Mouse (Mus musculus): ENCODE measurements around the gene Flt3.

Flt3 gene

DNA sequence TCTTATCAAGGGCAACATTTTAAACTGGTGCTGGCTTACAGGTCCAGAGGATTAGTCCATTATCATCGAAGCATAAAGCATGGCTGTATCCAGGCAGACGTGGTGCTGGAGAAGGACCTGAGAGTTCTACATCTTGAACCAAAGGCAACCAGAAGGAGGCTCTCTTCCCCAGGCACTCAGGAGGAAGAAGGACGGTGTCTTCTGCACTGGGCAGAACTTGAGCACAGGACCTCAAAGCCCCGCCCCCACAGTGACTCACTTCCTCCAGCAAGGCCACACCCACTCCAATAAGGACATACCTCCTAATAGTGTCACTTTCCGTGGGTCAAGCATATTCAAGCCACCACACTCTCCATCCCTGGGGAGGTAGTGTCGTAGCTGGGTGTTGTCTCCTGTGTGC, 10.3 kb upstream of the Flt3 start:
- DNase-seq (ENCODE audit: low read depth, low spot score) = no peak

DNA sequence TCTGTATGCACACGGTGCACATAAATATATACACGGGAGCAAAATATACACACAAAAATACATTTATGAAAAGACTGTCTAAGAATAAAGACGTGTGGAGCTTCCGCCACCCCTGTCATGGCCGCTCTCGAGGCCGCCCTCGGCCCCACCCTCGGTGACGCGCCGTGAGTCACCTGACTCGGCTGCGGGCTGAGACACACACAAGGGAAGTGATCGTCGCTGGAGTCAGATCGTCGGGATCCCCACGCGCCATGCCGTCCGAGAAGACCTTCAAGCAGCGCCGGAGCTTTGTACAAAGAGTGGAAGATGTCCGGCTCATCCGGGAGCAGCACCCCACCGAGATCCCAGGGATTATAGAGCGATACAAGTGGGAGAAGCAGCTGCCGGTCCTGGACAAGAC, 8.4 kb upstream of the Flt3 start:
- DNase-seq (ENCODE audit: low read depth, low spot score) = no peak

DNA sequence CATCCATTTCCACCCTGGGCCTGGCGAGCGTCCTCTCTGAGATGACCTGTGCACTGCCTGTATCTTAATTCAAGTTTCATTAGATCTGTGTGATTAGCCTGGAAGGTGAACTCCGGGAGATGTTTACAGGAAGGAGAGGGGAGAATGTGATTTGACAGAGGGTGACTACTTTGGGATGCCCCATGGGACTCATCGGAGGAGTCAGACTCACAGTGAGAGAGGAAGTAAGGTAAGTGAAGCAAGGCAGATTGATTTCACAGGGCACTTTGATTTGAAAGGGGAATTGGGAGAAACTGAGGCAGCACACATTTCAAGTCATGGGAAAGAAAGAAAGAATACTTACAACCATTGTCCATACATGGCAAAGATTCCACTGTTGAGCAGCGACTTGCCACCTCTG, 5.8 kb upstream of the Flt3 start:
- no peak for DNase-seq (ENCODE audit: low read depth, low spot score)

DNA sequence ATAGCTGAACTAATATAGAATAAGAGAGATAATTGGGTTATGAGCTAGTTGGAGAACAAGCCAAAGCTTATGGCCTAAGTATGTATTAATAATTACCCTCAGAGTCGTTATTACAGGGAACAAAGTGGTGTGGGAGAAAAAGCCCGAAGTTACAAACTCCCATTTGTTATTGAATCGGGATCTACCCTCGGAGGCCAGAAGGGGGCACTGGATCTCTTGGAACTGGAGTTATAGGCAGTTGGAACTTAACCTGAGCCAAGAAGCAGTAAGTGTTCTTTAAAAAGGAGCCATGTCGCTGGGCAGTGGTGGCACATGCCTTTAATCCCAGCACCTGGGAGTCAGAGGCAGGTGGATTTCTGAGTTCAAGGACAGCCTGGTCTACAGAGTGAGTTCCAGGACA, 2.2 kb upstream of the Flt3 start:
- DNase-seq (ENCODE audit: low read depth, low spot score) = peak; percentile 19

DNA sequence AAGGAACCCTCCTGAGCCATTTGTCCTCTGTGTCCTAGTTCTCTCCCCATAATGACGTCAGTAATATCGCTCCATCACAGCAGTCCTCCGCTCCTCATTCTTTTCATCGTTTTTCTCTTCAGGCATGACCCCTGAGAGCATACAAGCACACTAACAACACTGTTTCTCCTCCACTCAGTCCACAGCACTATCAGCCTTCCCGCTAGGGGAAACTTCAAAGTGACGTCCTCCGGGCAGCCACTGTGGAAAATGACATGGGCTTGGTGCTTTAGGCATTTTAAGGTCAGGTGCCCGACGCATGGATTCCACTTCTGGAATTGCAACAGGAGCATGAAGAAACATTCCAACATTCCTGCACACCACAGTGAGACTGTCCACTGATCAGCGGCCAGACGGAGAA, 735 bp upstream of the Flt3 start:
- no peak for DNase-seq (ENCODE audit: low read depth, low spot score)

DNA sequence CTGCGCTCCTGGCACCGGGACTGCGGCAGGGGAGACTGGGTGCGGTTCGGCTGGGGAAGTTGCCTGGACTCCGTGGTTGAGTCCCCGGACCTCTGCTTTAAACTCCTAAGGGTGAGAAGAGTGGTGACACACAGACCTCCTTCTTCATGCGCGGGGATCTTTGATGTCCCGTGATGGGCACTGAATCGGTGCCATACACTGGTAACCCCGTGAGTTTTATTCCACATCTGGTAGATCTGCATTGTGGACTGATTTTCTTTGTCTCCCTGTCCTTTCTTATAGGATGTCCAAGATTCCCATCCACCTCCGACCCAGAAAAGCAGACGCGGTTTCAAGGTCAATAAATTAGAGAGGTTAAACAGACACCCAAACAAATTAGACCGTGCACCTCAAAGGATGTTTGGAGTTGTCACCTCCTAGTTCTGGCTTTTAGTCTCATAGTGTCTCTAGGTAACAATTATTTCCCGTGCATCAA, 253 bp upstream of the Flt3 start:
- DNase-seq (ENCODE audit: low read depth, low spot score) = no peak

DNA sequence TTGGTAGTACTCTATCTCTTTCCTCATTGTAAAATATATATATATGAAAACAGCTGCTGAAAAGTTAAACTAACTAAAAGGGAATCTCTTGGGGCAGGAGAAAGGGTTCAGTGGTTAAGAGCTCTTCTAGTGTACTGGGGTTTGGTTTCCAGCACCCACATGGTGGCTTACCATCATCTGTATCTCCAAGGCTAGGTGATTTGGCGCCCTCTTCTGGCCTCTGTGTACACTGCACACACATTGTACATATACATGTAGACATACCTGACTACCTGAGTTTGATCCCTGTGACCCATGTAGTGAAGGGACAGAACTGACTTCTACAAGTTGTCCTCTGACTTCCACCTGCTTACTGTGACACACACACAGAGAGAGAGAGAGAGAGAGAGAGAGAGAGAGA, 5.2 kb downstream of the Flt3 start:
- no peak for DNase-seq (ENCODE audit: low read depth, low spot score)

DNA sequence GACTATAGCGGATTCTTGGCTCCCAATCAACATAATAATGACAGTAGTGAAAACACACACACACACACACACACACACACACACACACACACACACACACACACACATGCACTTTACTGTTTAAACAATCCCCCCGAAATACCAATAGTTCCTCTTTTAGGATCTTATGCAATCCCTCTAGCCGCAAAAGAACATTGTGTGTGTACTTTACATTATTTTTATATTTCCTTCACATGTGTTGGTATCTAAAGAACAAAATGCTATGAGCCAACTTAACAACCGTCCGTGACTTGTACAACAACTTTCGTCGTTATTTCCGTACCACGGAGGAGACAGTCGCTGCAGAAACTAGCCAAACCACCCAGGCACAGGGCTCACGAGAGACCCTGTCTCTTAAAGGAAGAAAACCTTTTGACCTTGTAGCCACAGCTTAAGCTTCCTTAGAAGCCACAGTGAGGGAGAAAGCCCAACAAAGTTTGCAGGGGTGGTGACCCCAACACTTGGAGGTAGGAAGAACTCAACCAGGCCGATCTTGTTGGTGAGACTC, 7.5 kb downstream of the Flt3 start:
- DNase-seq (ENCODE audit: low read depth, low spot score) = no peak

DNA sequence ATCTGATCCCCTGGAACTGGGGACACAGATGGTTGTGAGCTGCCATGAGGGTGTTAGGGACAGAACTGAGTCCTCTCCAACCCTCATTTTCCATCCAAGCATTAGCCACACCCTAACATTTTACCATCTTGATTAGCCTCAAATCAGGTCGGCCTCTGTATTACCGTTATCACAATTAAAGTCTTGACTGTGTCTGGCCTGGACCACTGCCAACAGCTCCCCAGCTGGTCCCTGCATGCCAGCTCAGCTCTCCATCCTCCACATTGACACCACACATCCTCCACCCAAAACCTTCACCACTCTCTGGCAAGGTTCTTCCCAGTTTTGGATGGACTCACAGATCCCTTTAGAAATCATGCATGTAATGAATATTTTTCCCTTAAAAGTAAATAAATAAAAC, 9.5 kb downstream of the Flt3 start:
- DNase-seq (ENCODE audit: low read depth, low spot score) = no peak

DNA sequence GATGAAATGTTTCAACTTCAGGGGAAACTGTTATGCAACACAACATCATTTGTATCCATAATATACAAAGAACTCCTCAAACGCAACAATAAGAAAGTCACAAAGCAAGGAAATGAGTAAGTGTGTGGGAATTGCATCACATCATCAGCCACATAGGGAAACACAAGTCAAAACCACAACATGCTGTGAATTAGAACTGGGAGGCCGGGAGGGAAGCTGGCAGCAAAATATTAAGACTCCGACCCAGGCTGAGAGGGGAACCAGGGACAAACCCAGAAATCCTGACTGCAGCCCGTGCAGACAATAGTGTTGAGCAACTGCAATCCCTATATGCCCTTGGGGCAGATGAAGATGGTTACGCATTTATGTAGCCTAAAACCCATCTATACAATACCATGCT, 11.2 kb downstream of the Flt3 start:
- no peak for DNase-seq (ENCODE audit: low read depth, low spot score)

DNA sequence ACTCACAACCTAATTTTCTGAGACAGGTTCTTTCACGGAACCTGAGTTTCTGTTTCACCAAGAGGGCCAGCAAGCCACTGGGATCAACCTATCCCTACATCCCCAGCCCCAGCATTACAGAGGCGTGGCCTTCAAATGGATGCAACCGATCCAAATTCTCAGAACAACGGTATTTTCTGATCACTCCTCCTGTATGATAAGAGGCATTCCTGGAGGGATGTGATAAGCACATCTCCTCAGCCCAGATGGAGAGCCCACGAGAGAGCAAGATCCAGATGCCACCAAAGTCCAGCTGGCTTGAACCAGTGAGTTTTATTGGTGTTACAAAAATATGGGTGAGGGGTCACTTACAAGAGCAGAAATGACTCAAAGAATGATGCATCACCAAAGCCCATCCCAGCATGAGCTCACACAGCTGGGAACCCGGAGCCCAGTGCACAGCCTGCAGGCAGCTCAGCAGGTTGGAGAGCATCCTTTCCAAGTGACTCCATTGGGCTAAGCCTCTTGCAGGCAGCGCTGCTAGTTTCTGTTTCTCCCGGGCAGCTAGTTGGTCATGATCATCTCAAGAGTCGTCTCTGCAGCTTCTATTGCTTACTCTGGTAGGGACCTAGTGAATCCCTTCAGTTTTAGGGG, 11.8 kb downstream of the Flt3 start:
- DNase-seq (ENCODE audit: low read depth, low spot score) = no peak

DNA sequence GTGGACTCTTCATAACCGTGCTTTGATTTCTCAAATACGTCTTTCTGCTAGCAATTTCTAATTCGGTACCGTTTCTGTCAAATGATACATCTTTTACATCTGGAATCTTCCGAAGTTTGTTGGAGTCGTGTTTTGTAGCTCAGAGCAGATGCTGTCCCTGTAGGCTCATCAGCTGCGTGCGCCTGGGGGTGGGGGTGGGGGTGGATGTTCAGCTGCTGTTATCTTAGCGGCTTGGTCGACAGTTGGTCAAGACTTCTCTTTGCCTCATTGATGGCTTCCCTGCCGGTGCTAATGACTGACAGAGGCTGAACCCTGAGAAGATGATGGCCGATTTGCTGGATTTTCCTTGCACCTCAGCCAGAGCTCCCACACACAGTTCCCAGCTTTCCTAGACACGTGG, 13.4 kb downstream of the Flt3 start:
- no peak for DNase-seq (ENCODE audit: low read depth, low spot score)

DNA sequence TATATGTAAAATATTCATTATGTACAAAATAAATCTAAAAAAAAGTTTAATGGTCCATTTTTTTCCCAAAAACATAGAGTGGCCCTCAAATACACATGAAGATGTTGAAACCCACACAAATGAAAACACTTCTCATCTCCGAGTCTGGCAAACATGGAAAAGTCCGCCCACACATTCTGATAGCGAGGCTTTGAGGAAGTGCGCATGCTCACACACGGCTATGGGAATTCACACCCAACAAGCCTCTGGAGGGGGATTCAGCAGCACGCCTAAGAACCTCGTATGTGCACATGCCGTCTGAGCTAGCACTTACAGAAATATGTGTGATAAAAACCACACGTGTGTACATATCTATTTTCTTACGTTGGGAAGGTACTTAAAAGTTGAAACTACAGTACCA, 18.9 kb downstream of the Flt3 start:
- DNase-seq (ENCODE audit: low read depth, low spot score) = no peak

DNA sequence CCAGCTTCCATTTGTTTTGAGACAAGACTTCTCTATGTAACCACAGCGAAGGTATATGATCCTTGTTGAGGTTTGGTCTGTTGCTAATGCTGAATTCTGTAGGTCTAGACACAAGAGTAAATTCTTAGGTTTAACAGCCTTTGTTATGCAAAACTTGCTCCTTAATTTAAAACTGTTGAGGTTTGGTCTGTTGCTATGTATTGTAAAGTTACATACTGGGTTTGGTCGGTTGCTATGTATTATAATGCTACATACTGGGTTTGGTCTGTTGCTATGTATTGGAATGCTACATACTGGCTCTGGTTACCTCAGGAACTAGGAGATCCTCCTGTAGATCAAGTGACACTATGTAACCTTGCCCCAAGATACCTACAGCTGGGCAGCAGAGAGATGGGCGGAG, 20.8 kb downstream of the Flt3 start:
- DNase-seq (ENCODE audit: low read depth, low spot score) = no peak

DNA sequence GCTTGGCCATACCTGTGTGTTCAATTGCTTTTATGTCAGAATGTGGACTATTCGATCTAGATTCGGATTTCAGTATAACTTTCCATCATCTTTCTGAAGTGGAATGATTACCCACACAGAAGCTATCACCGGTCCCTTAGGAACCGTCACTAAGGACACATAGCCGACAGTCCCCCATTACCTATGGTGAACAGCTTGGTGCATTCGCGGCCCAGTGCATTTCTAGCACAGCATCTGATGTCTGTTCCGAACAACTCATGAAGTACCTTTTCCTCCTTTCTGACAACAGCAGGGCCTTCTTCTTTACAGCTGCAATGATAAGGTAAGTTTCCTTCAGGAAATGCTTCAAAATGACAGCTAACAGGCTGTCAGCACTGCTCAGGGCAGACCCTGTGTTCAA, 30.0 kb downstream of the Flt3 start:
- no peak for DNase-seq (ENCODE audit: low read depth, low spot score)

DNA sequence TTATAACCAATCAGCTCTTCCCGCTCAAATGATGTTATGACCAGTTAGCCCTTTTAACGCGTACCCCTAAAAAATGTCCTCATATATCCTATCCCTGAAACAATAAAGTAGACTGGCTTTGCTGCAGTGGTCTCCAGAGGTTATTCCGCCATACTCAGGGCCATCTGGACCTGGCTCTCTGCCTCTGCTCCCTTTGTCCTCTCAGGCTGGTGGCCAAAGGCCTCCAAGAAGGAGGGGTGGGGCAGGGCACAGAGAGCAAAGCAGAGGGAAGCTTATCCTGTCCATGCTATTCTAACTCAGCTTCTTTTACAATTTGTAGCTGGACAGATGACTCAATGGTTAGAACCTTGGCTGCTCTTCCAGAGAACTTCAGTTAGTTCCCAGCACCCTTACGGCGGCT, 32.1 kb downstream of the Flt3 start:
- no peak for DNase-seq (ENCODE audit: low read depth, low spot score)

DNA sequence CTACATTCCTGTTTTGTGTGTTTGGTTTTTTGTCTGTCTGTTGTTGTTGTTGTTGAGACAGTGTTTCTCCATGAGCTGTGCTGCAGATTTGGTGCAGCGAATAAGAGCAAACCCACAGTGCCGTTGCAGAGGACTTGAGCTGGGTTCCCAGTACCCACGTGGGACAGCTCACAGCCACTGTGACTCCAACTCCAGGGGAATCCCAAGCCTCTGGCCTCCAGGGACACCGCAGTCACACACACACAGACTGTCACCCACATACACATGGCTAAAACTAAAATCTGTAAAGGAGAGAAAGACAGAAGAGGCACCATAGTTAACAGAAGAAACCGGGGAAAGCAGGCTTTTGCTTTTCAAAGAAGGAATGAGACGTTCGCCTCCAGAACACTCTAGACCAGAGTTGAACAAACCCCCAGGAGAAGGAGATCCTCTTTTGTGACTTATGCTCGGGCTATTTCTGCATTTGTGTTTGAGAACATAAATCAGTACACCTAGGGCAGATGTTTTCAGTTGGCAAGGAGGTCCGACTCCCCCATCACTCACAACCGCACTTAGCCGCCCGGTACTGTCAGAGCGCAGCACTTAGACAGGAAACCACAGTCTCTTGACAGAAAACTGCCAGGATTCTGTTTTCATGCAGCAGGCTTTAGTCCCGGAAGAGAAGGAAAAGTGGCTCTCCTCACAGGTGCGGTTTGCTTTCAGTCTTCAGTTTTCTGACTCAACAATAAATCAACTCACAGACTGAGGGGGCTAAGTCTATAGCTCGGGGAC, 34.1 kb downstream of the Flt3 start:
- DNase-seq (ENCODE audit: low read depth, low spot score) = peak; percentile 59

DNA sequence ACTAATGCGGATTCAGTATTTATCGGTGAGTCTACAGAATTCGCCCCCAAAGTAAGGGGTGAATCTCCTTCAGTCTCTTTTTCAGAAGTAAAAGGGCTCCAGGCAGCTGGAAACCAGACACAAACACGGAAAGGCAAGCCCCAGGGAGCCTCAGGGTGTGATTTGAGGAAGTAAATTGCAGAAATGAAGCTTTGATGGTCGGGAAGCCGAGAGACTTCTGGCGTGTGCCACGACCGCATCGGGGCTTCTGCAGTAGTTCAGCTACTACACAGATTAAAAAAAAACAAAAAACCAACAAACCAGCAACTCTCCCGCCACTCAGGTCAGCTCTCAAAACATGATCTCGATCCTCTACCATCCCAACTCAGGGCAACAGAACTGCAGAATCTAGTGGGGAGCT, 37.2 kb downstream of the Flt3 start:
- DNase-seq (ENCODE audit: low read depth, low spot score) = peak; percentile 53

DNA sequence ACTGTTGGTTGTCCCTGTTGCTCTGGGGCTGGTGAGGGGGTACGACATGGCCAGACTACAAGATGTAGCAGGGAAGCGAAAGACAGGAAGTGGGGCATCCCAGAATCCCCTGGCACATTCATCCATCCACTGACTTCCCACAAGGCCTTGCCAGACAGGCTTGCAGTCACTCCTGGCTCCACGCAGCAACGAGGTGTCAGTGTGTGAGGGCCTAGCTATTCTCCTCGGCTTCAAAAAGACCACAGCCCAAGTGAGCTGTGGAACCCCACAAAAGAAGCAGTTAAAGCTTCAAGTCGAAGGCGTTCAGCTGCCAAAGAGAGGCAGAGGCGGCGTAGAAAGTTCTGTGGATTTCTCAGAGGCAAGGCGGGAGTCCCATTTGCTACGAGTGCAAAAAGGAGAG, 41.8 kb downstream of the Flt3 start:
- DNase-seq (ENCODE audit: low read depth, low spot score) = no peak

DNA sequence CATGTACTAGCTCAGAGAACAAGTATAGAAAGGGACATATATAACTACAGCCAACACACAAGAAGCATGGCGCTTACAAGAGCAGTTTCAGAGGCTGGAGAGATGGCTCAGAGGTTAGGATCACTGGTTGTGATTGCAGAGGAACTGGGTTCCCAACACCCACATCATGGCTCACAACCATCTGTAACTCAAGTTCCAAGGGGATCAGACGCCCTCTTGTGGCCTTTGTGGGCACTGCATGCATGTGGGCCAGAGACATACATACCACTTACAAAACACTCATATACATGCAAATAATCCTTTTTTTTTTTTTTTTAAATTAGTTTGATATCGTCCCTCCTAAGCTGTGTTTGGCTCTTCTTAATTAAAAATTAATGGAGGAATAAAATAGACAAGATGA, 42.8 kb downstream of the Flt3 start:
- DNase-seq (ENCODE audit: low read depth, low spot score) = peak; percentile 54

DNA sequence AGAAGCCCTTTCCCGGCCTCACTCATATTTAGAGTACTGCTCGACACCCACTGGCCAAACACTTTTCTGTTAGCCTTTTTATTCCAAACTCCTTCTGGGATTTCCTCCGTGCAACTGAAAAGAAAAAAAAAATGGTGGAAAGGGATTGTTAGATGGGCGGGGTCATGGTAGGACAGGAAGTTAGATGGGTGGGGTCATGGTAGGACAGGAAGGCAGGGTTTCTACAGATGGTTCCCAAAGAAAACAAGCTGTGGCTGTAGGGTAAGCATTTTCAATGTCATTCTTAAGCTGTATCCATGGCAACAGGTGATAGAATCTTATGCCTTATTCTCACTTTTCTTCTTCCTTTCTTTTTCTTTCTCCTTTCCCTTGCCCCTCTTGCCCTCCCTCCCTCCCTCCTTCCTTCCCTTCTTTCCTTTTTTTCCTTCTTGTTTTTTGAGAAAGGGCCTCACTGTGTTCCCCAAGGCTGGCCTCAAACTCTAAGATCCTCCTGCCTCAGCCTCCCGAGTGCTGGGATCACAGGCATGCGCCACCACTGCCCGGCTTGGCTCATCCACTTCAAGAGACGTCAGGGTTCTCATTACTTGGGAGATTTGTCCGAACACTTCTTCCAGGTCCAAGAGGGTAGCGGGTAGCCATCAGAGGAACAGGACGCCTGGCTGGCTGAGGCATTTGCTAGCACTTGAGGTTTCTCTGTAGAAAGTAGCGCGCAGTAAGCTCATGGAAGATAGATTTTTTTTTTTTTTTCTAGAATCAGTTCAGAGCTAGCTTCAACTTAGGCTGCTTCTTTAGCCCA, 43.8 kb downstream of the Flt3 start:
- DNase-seq (ENCODE audit: low read depth, low spot score) = no peak

DNA sequence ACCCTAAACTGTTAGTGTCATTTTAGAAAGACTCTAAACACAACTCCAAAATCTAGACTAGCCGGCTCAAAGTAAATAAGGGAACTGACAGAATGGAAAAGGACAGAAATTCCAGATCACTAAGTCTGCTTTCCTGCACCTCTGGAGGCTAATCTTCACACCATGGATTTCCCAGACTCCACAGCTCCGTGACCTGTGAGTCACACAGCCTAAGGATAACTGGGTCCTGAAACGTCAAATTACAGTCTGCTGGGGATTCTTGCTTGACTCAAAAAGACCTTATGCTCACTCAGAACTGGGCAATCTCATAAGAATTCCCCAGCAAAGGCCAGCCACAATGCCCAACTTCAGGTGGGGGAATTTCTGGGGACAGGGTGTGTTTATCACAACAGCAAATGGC, 44.5 kb downstream of the Flt3 start:
- DNase-seq (ENCODE audit: low read depth, low spot score) = no peak

Data from CD4-positive helper T cell, adult 2 months (primary cell).